Mouse (Mus musculus) myocyte (in vitro differentiated cells): Measurements from ENCODE around the gene Fip1l1. TPM values are rescaled to one million over a fixed set of nuclear protein-coding genes. Genes with fewer than 3 reads are reported as not detected.

ENCODE experiments used
- H3K27me3 ChIP-seq: one replicate; pipeline ENCODE4 v1.6.1; 2011; ENCODE audit not compliant: control insufficient read depth, insufficient read depth, insufficient read length
- H3K36me3 ChIP-seq: one replicate; pipeline ENCODE4 v1.6.1; 2011; ENCODE audit not compliant: control insufficient read depth, insufficient read depth
- H3K4me2 ChIP-seq: one replicate; pipeline ENCODE4 v1.6.1; 2011; ENCODE audit warnings: low read depth, control low read depth
- H3K4me3 ChIP-seq: one replicate; pipeline ENCODE4 v1.5.1; 2011; ENCODE audit warnings: mild to moderate bottlenecking, control low read depth, moderate library complexity
- H3K79me2 ChIP-seq: one replicate; pipeline ENCODE4 v1.6.1; 2011; ENCODE audit not compliant: control insufficient read depth, insufficient read depth
- H3ac ChIP-seq: one replicate; pipeline ENCODE4 v1.6.1; 2011; ENCODE audit not compliant: control insufficient read depth, insufficient read length
- CEBPB ChIP-seq: IDR thresholded peaks from 2 replicates; pipeline ENCODE4 v1.6.1; 2011; ENCODE audit warnings: mild to moderate bottlenecking, moderate library complexity; ENCODE audit not compliant: poor library complexity, insufficient read depth, severe bottlenecking
- E2F4 ChIP-seq: IDR thresholded peaks from one replicate; pipeline ENCODE4 v1.6.1; 2011; ENCODE audit warnings: mild to moderate bottlenecking, control low read depth, moderate library complexity; ENCODE audit not compliant: insufficient read depth
- MAX ChIP-seq: IDR thresholded peaks from one replicate; pipeline ENCODE4 v1.6.1; 2011; ENCODE audit warnings: low read depth, mild to moderate bottlenecking, control low read depth
- MYOD1 ChIP-seq, 3 experiments: IDR thresholded peaks; one replicate each; pipeline ENCODE4 v1.6.1; 2011; ENCODE audit warnings: control low read depth in 2 of 3, low read depth in 2 of 3, mild to moderate bottlenecking in 2 of 3, moderate library complexity in 1 of 3; ENCODE audit not compliant: insufficient read length in 2 of 3, control insufficient read depth in 1 of 3
- MYOG ChIP-seq, 3 experiments: IDR thresholded peaks; one replicate each; pipeline ENCODE4 v1.6.1; 2011; ENCODE audit warnings: control low read depth in 2 of 3, low read depth in 2 of 3, mild to moderate bottlenecking in 2 of 3; ENCODE audit not compliant: insufficient read length in 2 of 3, control insufficient read depth in 1 of 3, insufficient read depth in 1 of 3
- POLR2A ChIP-seq: IDR thresholded peaks from one replicate; pipeline ENCODE4 v1.6.1; 2011; ENCODE audit warnings: low read depth, mild to moderate bottlenecking, control low read depth, moderate library complexity; ENCODE audit not compliant: insufficient read length
- POLR2AphosphoS2 ChIP-seq: IDR thresholded peaks from one replicate; pipeline ENCODE4 v1.6.1; 2011; ENCODE audit warnings: low read depth, control low read depth; ENCODE audit not compliant: insufficient read length
- REST ChIP-seq: IDR thresholded peaks from one replicate; pipeline ENCODE4 v1.6.1; 2011; ENCODE audit warnings: mild to moderate bottlenecking, control low read depth, moderate library complexity; ENCODE audit not compliant: insufficient read depth, insufficient read length
- SRF ChIP-seq: IDR thresholded peaks from one replicate; pipeline ENCODE4 v1.6.1; 2011; ENCODE audit warnings: low read depth; ENCODE audit not compliant: control insufficient read depth, insufficient read length
- TCF12 ChIP-seq: IDR thresholded peaks from one replicate; pipeline ENCODE4 v1.6.1; 2011; ENCODE audit warnings: mild to moderate bottlenecking, control low read depth; ENCODE audit not compliant: poor library complexity, insufficient read depth, severe bottlenecking
- TCF3 ChIP-seq: IDR thresholded peaks from one replicate; pipeline ENCODE4 v1.6.1; 2011; ENCODE audit warnings: low read depth, control low read depth; ENCODE audit not compliant: insufficient read length
- USF1 ChIP-seq: IDR thresholded peaks from one replicate; pipeline ENCODE4 v1.6.1; 2011; ENCODE audit warnings: low read depth, mild to moderate bottlenecking, control low read depth, moderate library complexity
- polyA plus RNA-seq: library from polyadenylated mRNA; unstranded; fragments of >200 nt; fragmentation: generic; extraction: Trizol; gene quantifications from one replicate; pipeline ENCODE4 v1.2.1, GENCODE M21; 2012; ENCODE audit warnings: missing spikeins

Gene Fip1l1
- polyA plus RNA-seq, 1 experiment = 35.9 TPM

DNA sequence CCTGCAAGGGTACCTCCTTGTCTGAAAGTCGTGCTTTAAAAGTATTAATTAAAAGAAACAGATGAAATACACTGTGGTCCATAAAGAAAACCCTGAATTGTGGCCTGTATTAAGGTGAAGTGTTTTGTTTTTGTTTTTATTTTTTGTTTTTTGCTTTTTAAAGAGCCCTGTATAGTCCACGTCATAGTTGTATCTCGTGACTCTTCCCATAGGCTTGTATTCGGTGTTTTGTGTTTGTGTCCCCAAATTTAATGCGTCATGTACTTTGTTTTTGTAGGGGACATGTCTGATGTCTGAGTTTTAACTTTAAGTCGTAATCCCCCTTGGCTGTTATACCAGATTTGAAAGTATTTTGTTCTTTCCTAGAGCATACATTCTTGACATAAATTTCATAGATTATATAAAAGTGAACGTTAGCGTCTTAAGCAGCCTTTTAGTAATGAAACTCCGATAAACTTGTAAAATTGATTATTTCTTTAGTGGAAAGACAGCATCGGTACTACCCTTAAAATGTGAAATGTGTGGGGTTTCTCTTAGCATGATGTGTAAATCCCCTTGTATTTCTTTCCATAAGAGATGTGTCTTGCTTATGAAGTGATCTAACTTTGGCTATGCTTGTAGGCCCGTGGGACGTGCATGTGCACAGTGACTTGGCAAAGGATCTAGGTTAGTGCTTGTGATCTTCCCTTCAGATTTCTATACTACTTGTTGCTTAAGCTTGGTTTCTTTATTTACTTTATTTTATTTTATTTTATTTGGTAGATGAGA, 1.1 kb downstream of the Fip1l1 start:
- H3K79me2 ChIP-seq = peaks cover 57% of the 10 kb centered on the region
- H3K36me3 ChIP-seq = no peaks in the 10 kb centered on the region
- peak overlapping the region; percentile 51 for H3K4me3 ChIP-seq
- H3K4me2 ChIP-seq = peak overlapping the region; percentile 74
- TF ChIP-seq MYOD1 (IDR thresholded peaks at IDR 0.05; ENCODE audit: control insufficient read depth in 1 of 3, insufficient read length in 2 of 3, low read depth in 2 of 3) (no peak), CEBPB (no peak), TCF3 (no peak), MYOG (IDR thresholded peaks at IDR 0.05; ENCODE audit: control insufficient read depth in 1 of 3, insufficient read depth in 1 of 3, insufficient read length in 2 of 3, low read depth in 2 of 3) (no peak), USF1 (no peak), MAX (no peak), E2F4 (no peak)
- H3K27me3 ChIP-seq = no peaks in the 10 kb centered on the region
- peak overlapping the region; percentile 39 for H3ac ChIP-seq

DNA sequence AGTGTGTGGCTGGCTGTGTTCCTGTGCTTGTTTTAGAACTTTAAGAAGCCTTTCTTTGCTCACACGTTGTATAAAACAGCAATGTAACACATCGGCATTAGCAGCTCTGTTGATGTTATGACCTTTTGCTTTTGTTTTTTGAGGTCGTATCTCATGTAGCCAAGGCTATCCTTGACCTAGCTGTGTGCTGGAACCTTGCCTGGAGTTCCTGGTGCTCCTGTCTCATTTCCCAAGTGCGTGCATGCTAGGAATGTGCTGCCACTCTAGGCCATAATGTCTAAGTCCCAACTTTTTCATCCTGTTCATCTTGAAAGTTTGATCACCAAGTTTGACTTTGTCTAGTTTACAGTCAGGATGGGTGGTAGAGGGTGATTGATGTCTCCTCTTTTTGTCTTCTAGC, 10.4 kb downstream of the Fip1l1 start:
- Histone ChIP-seq H3K27me3 (no peaks in the 10 kb centered on the region), H3K79me2 (peaks cover 26% of the 10 kb centered on the region), H3ac (no peak overlapping the region), H3K4me3 (no peak overlapping the region), H3K4me2 (no peak overlapping the region), H3K36me3 (peaks cover 58% of the 10 kb centered on the region)
- TF ChIP-seq USF1 (no peak), TCF12 (no peak), TCF3 (no peak), MAX (no peak), MYOD1 (IDR thresholded peaks at IDR 0.05; ENCODE audit: control insufficient read depth in 1 of 3, insufficient read length in 2 of 3, low read depth in 2 of 3) (no peak), MYOG (IDR thresholded peaks at IDR 0.05; ENCODE audit: control insufficient read depth in 1 of 3, insufficient read depth in 1 of 3, insufficient read length in 2 of 3, low read depth in 2 of 3) (no peak), E2F4 (no peak), SRF (no peak)

DNA sequence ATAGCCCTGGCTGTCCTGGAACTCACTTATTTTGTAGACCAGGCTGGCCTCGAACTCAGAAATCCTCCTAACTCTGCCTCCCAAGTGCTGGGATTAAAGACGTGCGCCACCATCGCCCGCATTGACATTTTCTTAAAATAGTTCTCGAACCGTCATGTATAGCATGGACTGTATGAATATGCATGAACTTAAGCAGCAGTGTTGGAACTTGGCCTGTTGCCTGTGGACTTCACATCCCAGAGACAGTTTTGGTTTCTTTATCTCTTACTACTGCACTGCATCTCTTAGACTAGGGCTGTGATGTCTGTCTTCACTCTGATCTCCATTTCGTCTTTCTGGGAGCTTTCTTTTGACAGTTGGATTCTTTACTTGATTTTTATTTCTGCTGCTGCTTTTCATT, 14.3 kb downstream of the Fip1l1 start:
- H3K27me3 ChIP-seq = no peaks in the 10 kb centered on the region
- no peak for TF ChIP-seq SRF
- no peak for TF ChIP-seq USF1
- TF ChIP-seq MAX = no peak
- no peak for TF ChIP-seq E2F4
- TF ChIP-seq REST = no peak
- peaks cover 3% of the 10 kb centered on the region for H3K79me2 ChIP-seq
- no peak overlapping the region for H3ac ChIP-seq
- peaks cover 40% of the 10 kb centered on the region for H3K36me3 ChIP-seq
- H3K4me2 ChIP-seq = no peak overlapping the region
- no peak overlapping the region for H3K4me3 ChIP-seq

DNA sequence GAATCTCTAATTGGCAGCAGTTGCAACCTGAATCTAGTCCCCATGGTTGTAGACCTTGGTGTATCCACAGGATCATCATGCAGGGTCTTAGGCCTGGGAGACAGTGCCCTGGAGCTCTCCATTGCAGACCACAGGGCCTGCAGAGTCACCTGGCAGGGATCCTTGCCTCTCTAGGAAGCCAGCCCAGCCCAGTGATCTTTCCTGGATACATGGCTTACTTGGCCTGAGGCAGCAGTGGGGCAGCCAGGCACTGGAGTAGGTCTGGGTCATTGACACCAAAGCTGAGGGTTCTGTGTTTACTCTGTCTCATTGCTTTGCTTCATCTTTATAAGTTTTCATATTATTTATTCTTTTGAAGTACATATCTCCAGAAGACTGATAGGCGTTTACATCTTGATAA, 25.9 kb downstream of the Fip1l1 start:
- TF ChIP-seq POLR2A = no peak
- no peak for TF ChIP-seq USF1
- TF ChIP-seq MAX = no peak
- TF ChIP-seq REST = no peak
- no peak for TF ChIP-seq E2F4
- no peak for TF ChIP-seq MYOD1 (IDR thresholded peaks at IDR 0.05; ENCODE audit: control insufficient read depth in 1 of 3, insufficient read length in 2 of 3, low read depth in 2 of 3)
- no peak for TF ChIP-seq TCF12
- TF ChIP-seq TCF3 = no peak
- TF ChIP-seq CEBPB = no peak
- TF ChIP-seq MYOG (IDR thresholded peaks at IDR 0.05; ENCODE audit: control insufficient read depth in 1 of 3, insufficient read depth in 1 of 3, insufficient read length in 2 of 3, low read depth in 2 of 3) = no peak
- no peak for TF ChIP-seq SRF
- TF ChIP-seq POLR2AphosphoS2 = no peak
- no peak overlapping the region for H3K4me3 ChIP-seq
- peaks cover 47% of the 10 kb centered on the region for H3K36me3 ChIP-seq
- no peak overlapping the region for H3K4me2 ChIP-seq
- no peak overlapping the region for H3ac ChIP-seq
- H3K27me3 ChIP-seq = no peaks in the 10 kb centered on the region
- no peaks in the 10 kb centered on the region for H3K79me2 ChIP-seq

DNA sequence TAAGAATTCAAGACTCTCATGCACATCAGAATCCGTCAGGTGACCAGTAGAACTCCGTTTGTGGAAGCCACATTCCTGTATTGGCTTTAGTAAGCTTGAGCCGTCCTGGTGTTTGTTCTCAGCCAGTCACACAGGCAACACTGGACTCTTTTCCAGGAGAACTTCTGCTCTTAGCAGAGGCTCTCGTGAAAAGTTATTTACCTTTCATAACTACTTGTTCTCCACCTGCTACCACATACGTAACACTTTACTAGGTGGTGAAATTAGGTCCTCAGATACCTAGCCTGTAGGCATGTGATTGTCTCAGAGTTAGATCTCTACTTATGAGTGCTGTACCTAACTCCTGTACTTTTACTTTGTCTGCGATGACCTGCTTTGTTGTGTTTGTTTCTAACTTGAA, 36.5 kb downstream of the Fip1l1 start:
- peaks cover 48% of the 10 kb centered on the region for H3K36me3 ChIP-seq
- H3K4me3 ChIP-seq = no peak overlapping the region

More for the DNA sequence above, 36.5 kb downstream of the Fip1l1 start:
- no peaks in the 10 kb centered on the region for H3K79me2 ChIP-seq
- H3ac ChIP-seq = no peak overlapping the region
- H3K27me3 ChIP-seq = no peaks in the 10 kb centered on the region
- no peak overlapping the region for H3K4me2 ChIP-seq
- TF ChIP-seq POLR2AphosphoS2 = no peak
- no peak for TF ChIP-seq TCF12
- no peak for TF ChIP-seq MYOG (IDR thresholded peaks at IDR 0.05; ENCODE audit: control insufficient read depth in 1 of 3, insufficient read depth in 1 of 3, insufficient read length in 2 of 3, low read depth in 2 of 3)
- no peak for TF ChIP-seq E2F4
- TF ChIP-seq TCF3 = no peak
- no peak for TF ChIP-seq MYOD1 (IDR thresholded peaks at IDR 0.05; ENCODE audit: control insufficient read depth in 1 of 3, insufficient read length in 2 of 3, low read depth in 2 of 3)
- no peak for TF ChIP-seq USF1
- TF ChIP-seq MAX = no peak
- TF ChIP-seq CEBPB = no peak
- TF ChIP-seq SRF = no peak
- TF ChIP-seq POLR2A = no peak
